Mouse (Mus musculus) thymus, adult 2 months (tissue): ENCODE results near the gene Patj.

ENCODE experiments used
- CTCF ChIP-seq: fragments of 200-500 bp; IDR thresholded peaks from 2 replicates; pipeline ENCODE4 v1.5.1; 2012; ENCODE audit warnings: mild to moderate bottlenecking, control low read depth, low read length, moderate library complexity, borderline replicate concordance; ENCODE audit not compliant: control insufficient read depth, poor library complexity, insufficient read depth; ENCODE audit errors: extremely low read depth
- POLR2A ChIP-seq: fragments of 200-500 bp; IDR thresholded peaks from 2 replicates; pipeline ENCODE4 v1.6.1; 2012; ENCODE audit warnings: mild to moderate bottlenecking, low read length, control low read depth, moderate library complexity; ENCODE audit not compliant: control insufficient read depth, poor library complexity, insufficient read depth; ENCODE audit errors: extremely low read depth

DNA sequence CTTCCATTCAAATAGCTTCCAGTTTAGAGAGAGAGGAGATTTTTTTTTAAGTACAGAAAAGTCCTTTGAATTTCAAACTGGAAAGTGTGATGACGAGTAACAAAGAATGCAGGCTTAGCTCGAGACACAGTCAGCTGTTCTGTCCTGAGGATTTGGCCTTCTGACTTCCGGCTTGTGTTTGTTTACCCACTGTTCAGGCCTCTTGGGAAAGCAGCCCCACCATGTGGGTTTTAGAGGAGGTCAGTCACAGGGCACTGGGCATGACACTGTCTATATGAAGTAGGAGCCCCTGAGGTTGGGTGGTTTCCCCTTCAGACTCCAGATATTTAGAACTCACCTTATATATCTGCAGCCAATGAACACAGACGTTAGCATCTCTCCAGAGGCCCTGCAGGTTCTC is 174.3 kb downstream of the Patj start:
- no peak for TF ChIP-seq POLR2A
- no peak for TF ChIP-seq CTCF
